Mouse (Mus musculus): ENCODE data around the gene Slc16a7. TPM values are rescaled to one million over a fixed set of nuclear protein-coding genes. Genes with fewer than 3 reads are reported as not detected.

The Slc16a7 gene
- polyA plus RNA-seq, 1 experiment = 2.4 TPM

GRCm38 (mm10) chr10:125324871-125325565, 64.2 kb downstream of the Slc16a7 start:
- 86% methylated on average over 7 of the region's 7 CpGs for WGBS
- DNase-seq (ENCODE audit: low read depth, low spot score) = no peak

DNA sequence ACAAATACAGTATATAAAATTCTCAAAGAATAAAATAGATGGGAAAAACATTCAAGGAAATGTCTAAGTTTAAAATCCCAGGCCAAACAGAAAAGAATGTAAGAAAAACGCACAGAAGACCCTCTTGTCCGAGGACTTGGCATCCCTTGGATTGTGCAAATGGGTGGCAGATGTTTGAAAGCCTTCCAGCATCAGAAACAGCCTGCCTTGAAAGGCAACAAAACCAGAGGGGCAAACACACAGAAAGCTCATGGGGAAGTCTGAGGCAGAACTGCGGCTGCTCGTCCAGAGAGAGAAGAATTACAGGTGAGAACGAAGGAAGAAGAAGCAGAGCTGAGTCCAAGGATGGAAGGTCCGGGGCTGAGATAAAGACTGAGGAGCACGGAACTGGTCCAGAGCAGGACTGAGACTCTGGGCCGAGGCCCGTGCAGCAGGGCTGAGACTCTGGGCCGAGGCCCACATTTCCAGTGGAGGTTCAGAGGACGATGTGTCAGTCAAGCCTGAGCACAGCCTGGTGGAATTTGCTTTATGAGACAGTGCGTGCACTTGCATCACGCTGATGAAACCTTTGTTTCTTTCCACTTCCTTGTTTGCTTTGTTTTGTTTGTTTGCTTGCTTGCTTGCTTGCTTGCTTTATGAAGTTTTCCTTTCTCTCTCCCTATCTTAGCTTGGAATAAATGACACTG, 65.0 kb downstream of the Slc16a7 start:
- 71% methylated on average over 13 of the region's 13 CpGs for WGBS
- no peak for DNase-seq (ENCODE audit: low read depth, low spot score)

GRCm38 (mm10) chr10:125321446-125322428, 67.5 kb downstream of the Slc16a7 start:
- WGBS = 65% methylated on average over 11 of the region's 11 CpGs
- no peak for DNase-seq (ENCODE audit: low read depth, low spot score)

- no peak for DNase-seq (ENCODE audit: low read depth, low spot score)
- 70% methylated on average over 6 of the region's 6 CpGs for WGBS
These were observed 71.9 kb downstream of the Slc16a7 start for GRCm38 (mm10) chr10:125317317-125317716.

DNA sequence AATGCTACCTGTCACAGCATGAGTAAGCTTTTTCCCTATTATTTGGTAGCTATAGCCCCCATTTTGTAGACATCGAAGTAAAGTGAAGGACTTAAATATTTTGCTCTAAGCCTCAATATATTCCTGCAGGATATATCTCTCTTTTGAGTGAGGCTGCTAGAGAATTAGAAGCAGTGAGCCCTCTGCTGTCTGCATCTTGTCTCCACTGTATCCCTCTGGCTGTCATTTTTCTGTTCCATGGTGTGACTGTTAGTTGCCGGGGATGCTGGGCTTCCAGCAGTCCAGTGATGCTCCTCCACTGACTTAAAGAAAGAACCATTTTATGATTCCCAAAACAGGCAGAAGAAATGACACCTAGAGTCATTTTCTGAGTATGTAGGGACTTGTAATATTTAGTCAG, 78.4 kb downstream of the Slc16a7 start:
- DNase-seq (ENCODE audit: low read depth, low spot score) = no peak
- WGBS = 96% methylated on average over 2 of the region's 2 CpGs

GRCm38 (mm10) chr10:125298036-125298435, 91.2 kb downstream of the Slc16a7 start:
- DNase-seq (ENCODE audit: low read depth, low spot score) = no peak
- 75% methylated on average over 6 of the region's 6 CpGs for WGBS

DNA sequence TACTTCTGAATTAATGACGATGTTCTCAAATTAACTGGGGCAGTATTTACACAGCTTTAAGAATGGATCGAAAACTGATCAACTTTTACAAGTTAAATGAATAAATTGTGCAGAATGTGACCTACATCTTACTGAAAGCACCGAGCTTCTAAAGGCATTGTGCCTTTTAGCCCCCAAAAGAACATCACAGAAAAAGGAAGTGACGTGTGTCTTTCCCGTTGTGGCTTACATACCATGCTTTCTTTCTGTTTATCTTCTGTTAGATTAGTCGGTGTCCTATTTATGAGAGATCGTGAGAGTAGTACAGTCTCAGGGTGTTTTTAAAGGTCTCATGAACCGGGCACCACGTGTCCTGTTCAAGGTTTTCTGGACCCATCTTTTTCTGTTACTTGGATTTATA, 98.9 kb downstream of the Slc16a7 start:
- 76% methylated on average over 9 of the region's 9 CpGs for WGBS

DNA sequence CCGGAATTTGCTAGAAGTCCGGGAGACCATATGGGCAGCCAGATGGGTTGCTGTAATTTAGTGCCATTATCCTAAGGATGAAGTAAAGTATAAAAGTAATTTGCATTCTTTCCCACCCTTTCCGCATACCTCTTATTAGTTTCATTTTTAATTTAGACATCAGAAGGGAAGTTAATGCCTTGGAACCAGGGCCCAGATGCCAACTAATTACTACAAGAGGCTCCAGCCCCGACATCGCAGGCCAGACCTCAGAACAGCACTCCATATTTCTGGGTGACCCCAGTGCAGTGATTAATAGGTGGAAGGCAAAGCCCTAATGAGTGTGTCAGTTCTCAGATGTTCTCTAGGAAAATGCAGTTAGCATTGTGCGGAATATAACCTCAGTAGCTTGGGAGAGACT, 100.7 kb downstream of the Slc16a7 start:
- DNase-seq (ENCODE audit: low read depth, low spot score) = no peak
- 92% methylated on average over 6 of the region's 6 CpGs for WGBS

More for the DNA sequence above, 98.9 kb downstream of the Slc16a7 start:
- DNase-seq (ENCODE audit: low read depth, low spot score) = no peak

- WGBS = 70% methylated on average over 5 of the region's 5 CpGs
- DNase-seq (ENCODE audit: low read depth, low spot score) = no peak
These were observed 103.9 kb downstream of the Slc16a7 start for GRCm38 (mm10) chr10:125285386-125285785.

DNA sequence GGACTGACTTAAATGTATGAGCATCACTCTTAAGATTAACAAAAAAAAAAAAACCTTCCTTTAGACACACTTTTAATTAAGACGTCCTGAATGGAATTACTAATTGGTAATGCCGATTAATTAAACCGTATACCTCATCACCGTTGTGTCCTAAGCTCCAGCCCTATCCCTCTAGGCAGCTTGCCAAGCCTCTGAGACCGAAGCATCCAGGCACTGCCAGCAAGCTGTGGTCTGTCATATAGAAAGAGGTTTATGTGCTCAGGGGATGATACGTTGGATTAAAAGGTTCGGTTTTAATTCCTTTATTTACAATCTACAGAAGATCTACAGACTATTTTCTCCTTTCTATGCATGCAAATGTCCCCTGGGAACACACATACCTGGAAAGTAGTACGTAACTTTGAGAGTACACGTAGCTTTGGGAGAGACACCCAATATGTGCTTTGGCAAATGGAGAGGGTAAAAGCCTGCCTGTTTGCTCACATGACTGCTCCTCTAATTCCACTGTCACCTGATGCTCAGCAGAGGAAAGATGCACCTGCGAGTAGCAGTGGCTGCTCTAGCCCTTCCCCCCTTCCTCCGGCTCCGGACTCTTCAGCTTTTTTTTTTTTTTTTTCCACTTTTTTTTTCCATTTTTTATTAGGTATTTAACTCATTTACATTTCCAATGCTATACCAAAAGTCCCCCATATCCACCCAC, 114.0 kb downstream of the Slc16a7 start:
- WGBS = 85% methylated on average over 12 of the region's 12 CpGs
- no peak for DNase-seq (ENCODE audit: low read depth, low spot score)

GRCm38 (mm10) chr10:125274519-125275148, 114.6 kb downstream of the Slc16a7 start:
- no peak for DNase-seq (ENCODE audit: low read depth, low spot score)
- 79% methylated on average over 5 of the region's 5 CpGs for WGBS

DNA sequence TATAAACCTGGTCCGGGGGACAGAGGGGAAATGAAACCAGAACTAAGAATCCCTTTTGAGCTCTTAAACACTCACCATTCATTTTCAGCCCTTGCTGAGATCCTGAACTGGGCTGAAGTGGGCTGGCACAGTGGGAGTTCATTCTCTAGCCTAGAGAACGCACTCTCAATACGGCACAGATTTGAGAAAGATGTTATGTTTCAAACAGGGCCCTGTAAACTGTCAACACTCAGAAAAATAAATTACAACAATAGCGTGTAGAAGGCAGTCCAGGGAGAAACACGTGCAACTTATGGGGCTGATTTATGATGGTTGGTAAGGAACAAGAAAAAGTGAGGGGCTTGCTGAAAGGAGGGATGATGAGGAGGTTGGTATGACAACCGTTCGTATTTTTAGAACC, 115.5 kb downstream of the Slc16a7 start:
- DNase-seq (ENCODE audit: low read depth, low spot score) = no peak
- WGBS = 67% methylated on average over 7 of the region's 7 CpGs

- DNase-seq (ENCODE audit: low read depth, low spot score) = no peak
- WGBS = 73% methylated on average over 5 of the region's 5 CpGs
These were observed 117.8 kb downstream of the Slc16a7 start for GRCm38 (mm10) chr10:125271448-125271847.

GRCm38 (mm10) chr10:125270266-125270665, 119.0 kb downstream of the Slc16a7 start:
- peak; percentile 10 for DNase-seq (ENCODE audit: low read depth, low spot score)
- WGBS = 20% methylated on average over 5 of the region's 5 CpGs

DNA sequence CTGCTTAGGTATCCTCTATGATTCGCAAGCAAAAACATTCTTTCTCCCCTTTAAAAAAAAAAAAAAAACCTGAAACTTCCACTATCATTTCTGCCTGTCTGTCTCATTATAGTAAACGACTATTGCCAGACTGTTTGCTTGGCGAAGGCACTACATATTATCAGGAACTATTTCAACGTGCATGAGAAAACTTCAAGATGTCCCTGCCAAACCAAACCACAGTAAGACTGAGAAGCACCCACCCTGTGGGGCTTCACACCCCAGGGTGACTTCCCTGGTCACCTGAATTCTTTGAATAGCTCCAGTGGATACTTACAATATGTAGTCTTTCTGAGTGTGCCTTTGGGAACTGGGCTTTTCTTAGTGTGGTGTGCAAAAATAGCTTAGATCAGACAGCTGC, 122.9 kb downstream of the Slc16a7 start:
- no peak for DNase-seq (ENCODE audit: low read depth, low spot score)
- WGBS = 17% methylated on average over 4 of the region's 4 CpGs

DNA sequence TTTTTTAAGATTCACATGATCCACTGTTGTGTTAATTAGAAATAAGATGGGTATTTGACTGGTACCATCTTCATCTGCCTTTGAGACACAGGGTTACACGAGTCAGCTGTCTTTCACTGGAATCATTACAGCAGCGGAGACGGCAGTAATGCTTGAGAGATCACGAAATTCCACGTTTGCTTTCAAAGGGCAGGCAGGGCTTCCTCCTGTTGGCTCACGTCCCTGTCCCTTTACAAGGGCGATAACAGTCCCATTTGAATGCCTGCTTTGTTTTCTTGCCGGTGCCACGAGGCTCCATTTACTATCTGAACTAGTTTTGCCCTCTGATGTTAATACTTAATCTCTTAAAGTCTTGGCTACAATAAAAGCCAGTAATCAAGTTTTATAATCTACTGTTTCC, 123.4 kb downstream of the Slc16a7 start:
- 24% methylated on average over 9 of the region's 9 CpGs for WGBS
- DNase-seq (ENCODE audit: low read depth, low spot score) = peak; percentile 83

DNA sequence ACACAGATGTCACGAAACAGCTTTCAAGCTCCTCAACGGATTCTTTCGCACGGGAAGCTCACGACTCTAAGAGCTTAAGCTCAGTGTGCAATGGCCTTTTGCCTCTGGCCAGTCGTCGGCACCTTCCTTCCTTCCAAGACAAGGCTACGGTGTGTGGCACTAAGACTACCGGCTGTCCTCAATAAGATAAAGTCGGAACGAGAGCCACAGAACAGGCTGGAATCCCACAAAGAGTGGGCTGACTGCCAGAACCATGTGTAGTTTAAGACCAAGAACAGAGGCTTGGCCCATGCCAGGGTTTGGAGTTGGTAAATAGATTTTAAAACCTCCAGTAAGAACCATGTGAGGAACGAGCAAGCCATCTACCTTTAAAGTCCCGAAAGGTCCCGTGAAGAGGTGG, 123.8 kb downstream of the Slc16a7 start:
- DNase-seq (ENCODE audit: low read depth, low spot score) = peak; percentile 27
- WGBS = 32% methylated on average over 14 of the region's 14 CpGs

DNA sequence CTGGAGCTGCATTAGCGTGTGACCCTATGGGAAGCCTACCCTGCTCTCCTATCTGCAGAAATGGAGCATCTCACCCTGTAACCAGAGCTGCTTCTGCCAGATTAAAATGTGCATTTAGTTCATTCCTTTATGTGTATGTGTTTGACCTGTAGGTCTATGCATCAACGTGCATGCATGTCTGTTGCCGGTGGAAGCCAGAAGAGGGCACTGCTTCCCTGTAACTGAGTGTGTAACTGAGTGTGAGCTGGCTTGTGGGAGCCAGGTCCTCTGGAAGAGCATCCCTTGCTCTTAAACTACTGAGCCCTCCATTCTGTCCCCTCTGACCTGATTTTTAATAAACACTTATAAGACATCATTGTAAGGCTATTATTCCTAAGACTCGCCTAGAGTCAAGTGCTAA, 124.3 kb downstream of the Slc16a7 start:
- 44% methylated on average over 4 of the region's 4 CpGs for WGBS
- peak; percentile 51 for DNase-seq (ENCODE audit: low read depth, low spot score)

DNA sequence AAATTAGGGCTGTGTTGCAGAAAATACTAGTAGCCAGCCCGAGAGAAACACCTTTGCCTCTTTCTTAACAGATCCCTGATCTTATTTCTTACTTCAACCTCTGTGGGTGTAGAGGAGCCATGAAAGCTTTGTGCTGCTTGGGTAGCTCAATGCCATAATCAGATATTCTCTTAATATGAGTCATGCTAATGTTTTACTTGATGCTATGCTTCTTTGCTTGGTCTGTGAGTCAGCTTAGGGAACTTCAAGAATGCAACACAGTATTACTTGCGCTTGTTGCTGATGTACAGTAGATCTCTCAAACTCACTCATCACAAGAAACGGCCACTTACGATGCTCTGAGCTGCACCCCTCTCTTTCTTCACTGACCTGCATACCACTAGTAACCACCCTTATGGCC, 133.4 kb downstream of the Slc16a7 start:
- 93% methylated on average over 4 of the region's 4 CpGs for WGBS
- DNase-seq (ENCODE audit: low read depth, low spot score) = no peak

Measured in large intestine, adult 2 months (tissue).